Mouse (Mus musculus) thymus, adult 2 months (tissue): Measurements from ENCODE around the gene Pfkl.
"Not testable (repeated sequence)": the region's sequence is repeated elsewhere in the genome, so short reads cannot be mapped to it uniquely, and the experiment has no call there.

Source experiments
- CTCF ChIP-seq: fragments of 200-500 bp; IDR thresholded peaks from 2 replicates; pipeline ENCODE4 v1.5.1; 2012; ENCODE audit warnings: mild to moderate bottlenecking, control low read depth, low read length, moderate library complexity, borderline replicate concordance; ENCODE audit not compliant: control insufficient read depth, poor library complexity, insufficient read depth; ENCODE audit errors: extremely low read depth
- POLR2A ChIP-seq: fragments of 200-500 bp; IDR thresholded peaks from 2 replicates; pipeline ENCODE4 v1.6.1; 2012; ENCODE audit warnings: mild to moderate bottlenecking, low read length, control low read depth, moderate library complexity; ENCODE audit not compliant: control insufficient read depth, poor library complexity, insufficient read depth; ENCODE audit errors: extremely low read depth

DNA sequence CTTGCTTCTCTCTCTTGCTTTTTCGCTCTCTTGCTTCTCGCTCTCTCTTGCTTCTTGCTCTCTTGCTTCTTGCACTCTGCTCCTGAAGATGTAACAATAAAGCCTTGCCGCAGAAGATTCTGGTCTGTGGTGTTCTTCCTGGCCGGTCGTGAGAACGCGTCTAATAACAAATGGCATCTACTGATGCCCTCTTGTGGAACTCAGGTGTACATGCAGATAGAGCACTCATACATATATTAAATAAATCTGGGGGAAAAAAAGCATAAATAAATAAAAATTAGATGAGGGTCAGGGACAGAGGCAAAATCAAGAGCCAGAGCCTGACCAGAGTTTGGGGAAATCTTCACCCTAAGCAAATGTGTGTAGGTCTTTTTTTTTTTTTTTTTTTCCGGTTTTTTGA, 15.6 kb upstream of the Pfkl start:
- not testable (repeated sequence) for TF ChIP-seq CTCF, POLR2A
